Mouse (Mus musculus): ENCODE results near the gene Olfr733. TPM values are rescaled to one million over a fixed set of nuclear protein-coding genes. Genes with fewer than 3 reads are reported as not detected.

The Olfr733 gene
- polyA plus RNA-seq (2017; shearing (Covaris generic)), result 0.06 TPM

GRCm38 (mm10) chr14:50301422-50301821 is at the start of gene Olfr733:
TSS of gene Olfr733 (minus strand) at chr14:50301522.

GRCm38 (mm10) chr14:50348796-50349195 is 47.5 kb upstream of the Olfr733 start, which contains the start of gene Olfr735:
TSS of gene Olfr735 (minus strand) at chr14:50348872.

GRCm38 (mm10) chr14:50326661-50327060 is 25.3 kb upstream of the Olfr733 start, which contains the start of gene Olfr734:
TSS of gene Olfr734 (minus strand) at chr14:50326761.

DNA sequence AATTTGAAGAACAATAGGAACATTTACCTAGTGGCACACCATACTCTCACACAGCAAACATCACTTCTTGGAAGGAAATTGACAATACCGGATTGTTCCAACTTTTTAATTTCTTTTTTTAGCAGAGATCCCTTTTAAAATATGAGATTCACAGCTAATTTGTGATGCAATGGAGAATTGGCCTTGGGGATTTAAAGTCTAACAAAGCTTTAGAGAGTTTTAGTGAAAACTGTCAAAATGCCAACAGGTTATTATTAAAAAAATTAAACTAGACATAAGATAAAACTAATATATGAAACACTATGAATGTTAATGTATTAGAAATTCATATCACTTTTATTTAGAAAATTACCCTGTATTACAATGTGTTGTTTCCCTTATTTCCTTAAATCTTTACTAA is 17.2 kb downstream of the Olfr733 start, which contains the start of gene Olfr732:
TSS of gene Olfr732 (minus strand) at position 101 of the 400 bp plus-strand sequence.

Other genes with a start within 250 kb of the Olfr733 start
- not detected for gene Olfr726, start 210.6 kb downstream of the Olfr733 start, polyA plus RNA-seq (2017; shearing (Covaris generic))
- not detected for gene Olfr727, start 178.3 kb downstream of the Olfr733 start, polyA plus RNA-seq (2017; shearing (Covaris generic))
- gene Olfr728, start 158.8 kb downstream of the Olfr733 start, polyA plus RNA-seq (2017; shearing (Covaris generic)), result 0.04 TPM
- 0.12 TPM for gene Olfr729, start 148.6 kb downstream of the Olfr733 start, polyA plus RNA-seq (2017; shearing (Covaris generic))
- gene Olfr730, start 113.3 kb downstream of the Olfr733 start, polyA plus RNA-seq (2017; shearing (Covaris generic)), result not detected
- gene Olfr731, start 59.7 kb downstream of the Olfr733 start, polyA plus RNA-seq (2017; shearing (Covaris generic)), result 0.05 TPM
- not detected for gene Olfr732, start 17.3 kb downstream of the Olfr733 start, polyA plus RNA-seq (2017; shearing (Covaris generic))
- not detected for gene Olfr734, start 25.2 kb upstream of the Olfr733 start, polyA plus RNA-seq (2017; shearing (Covaris generic))
- not detected for gene Olfr735, start 47.4 kb upstream of the Olfr733 start, polyA plus RNA-seq (2017; shearing (Covaris generic))
- gene Tlr11, start 56.4 kb upstream of the Olfr733 start, polyA plus RNA-seq (2017; shearing (Covaris generic)), result not detected
- not detected for gene Olfr736, start 79.6 kb upstream of the Olfr733 start, polyA plus RNA-seq (2017; shearing (Covaris generic))
- gene Olfr738, start 106.0 kb upstream of the Olfr733 start, polyA plus RNA-seq (2017; shearing (Covaris generic)), result not detected
- not detected for gene Olfr739, start 117.1 kb upstream of the Olfr733 start, polyA plus RNA-seq (2017; shearing (Covaris generic))
- not detected for gene Olfr740, start 144.0 kb upstream of the Olfr733 start, polyA plus RNA-seq (2017; shearing (Covaris generic))
- gene Olfr741, start 171.2 kb upstream of the Olfr733 start, polyA plus RNA-seq (2017; shearing (Covaris generic)), result 0.16 TPM
- gene Olfr742, start 202.1 kb upstream of the Olfr733 start, polyA plus RNA-seq (2017; shearing (Covaris generic)), result not detected
- not detected for gene Olfr743, start 220.3 kb upstream of the Olfr733 start, polyA plus RNA-seq (2017; shearing (Covaris generic))

All from CD4-positive, CD25-positive, alpha-beta regulatory T cell (primary cell).